Mouse (Mus musculus): ENCODE measurements around the gene Wbp2. TPM values are rescaled to one million over a fixed set of nuclear protein-coding genes. Genes with fewer than 3 reads are reported as not detected.

Gene Wbp2
- 15.3 TPM for polyA plus RNA-seq (2014; fragmentation: Illumina TruSeq; extraction: RNeasy Lipid Tissue Mini Kit (QIAGEN cat#74804); ENCODE audit: low replicate concordance)

DNA sequence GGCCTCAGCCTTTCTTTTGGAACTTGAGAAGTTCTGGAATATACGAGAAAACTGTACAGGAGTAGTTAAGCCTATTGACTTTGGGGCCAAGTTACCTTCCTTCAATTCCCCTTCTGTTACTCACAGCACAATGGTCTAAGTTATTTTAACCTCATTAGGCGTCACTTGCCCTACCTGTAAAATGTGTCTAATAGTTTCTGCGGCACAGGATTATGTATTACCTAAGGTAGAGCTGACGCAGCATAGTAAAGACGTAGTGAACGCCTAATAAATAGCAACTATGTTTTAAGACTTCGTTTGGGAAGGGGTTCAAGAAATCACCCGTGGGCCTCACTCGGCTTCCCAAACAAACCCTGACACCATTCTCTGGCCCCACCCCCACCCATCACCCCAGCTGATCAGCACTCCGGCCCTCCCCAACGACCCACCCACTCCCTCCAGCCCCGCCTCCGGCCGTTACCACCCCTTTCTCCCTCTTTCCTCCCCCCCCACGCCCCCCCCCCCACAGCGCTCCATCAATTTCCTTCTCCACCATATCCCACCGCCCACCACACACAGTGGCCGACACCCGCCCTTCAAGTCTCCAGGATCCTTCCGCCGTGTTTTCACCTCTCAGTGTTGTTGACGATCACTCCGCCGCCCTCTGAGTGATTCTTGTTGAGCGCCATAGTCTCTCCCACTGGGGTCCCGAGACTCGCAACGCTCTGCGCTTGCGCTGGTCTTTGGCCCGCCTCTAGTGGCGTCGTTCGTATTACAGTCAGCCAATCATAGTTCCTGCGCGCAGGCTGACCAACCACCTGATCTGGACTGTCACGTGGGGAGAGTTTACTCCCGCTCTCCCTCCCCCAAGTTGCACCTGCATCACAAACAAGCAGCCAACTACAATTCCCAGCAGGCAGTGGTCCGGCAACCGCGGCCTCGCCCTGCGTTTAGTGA is at the start of gene Wbp2:
TSS of gene Wbp2 (minus strand) at position 738 of the 936 bp plus-strand sequence.

GRCm38 (mm10) chr11:116130488-116131205 is 43.9 kb upstream of the Wbp2 start, which contains the start of gene Trim65:
Trim65 (minus strand) TSS chr11:116131128.

DNA sequence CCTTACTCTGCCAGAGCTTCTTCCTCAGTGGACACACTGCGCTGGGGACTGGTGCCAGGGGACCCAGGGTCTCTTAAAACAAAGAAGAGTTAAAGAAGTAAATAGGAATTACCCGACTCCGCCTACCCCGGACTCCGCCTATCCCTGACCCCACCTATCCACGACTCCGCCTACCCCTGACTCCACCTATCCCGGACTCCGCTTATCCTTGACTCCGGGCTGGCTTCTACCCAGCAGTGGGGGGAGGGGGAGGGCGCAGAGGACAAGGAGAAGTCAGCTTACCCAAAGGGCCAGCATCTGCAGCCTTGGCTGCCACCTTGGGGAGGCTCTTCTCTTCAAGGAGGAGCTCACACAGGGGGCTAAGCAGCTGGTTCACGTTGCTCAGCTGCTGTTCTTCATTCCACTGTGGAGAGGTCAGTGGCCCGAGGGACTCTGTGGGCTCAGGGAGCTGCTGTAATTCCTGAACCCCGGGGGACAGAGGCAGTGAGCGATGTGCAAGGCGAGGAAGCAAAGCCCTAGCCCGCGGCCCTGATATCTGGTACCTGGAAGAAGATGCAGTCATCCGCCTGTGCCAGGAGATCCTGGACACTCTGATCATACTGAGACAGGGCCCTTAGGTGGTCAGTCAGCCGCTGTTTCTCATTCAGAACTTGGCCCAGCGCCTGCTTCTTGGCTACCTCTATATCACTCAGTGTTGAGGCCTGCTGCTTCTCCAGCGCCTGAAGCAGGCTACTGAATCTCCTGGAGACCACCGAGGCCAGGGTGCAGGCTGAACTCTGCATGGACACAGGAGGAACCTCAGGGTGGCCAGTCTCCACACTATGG is 40.6 kb upstream of the Wbp2 start, which contains the start of gene Trim47:
TSS of gene Trim47 (minus strand) at position 55 of the 825 bp plus-strand sequence.

DNA sequence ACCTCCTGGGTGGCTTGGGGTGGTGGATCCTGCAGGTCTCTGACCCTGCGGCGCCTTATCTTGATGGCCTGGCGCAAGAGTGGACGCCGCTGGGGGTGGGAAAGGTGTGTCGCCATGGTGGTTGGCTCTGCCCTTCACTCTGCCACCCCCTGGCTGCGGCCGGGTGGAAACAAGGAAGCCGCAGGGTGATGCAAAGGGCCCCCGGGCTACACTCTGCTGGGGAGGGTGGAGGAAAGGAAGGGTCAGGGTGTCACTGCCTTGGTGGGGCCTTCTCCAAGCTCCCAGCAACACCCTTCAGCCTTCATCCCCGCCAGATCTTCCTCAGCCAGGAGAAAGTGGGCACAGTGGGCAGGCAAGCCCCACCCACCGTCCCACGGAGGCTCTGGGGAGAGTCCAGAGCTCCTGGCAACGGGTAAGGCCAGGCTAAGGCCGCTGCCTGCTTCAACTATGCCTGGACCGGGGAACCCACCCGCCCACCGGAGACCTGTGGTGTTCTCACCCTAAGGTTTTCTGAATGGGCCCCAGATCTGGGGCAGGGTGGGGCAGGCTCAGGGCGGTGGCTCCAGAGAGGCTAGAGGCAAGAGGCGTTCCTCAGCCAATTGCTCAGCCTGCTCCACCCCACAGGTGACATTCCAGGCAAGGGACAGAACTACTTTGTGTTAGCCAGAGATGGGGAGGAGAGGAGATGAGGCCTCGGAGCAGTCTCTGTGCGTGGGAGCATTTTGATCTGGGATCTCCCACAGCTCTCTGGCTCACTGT is 9.2 kb downstream of the Wbp2 start, which contains the start of gene Unc13d:
TSS of gene Unc13d (minus strand) at position 516 of the 759 bp plus-strand sequence.

GRCm38 (mm10) chr11:116030088-116030897 is 56.5 kb downstream of the Wbp2 start, which contains the start of gene Unk:
Unk (plus strand) TSS chr11:116030322.

Other genes with a start within 250 kb of the Wbp2 start
- gene Myo15b, start 228.6 kb downstream of the Wbp2 start, polyA plus RNA-seq (2014; fragmentation: Illumina TruSeq; extraction: RNeasy Lipid Tissue Mini Kit (QIAGEN cat#74804); ENCODE audit: low replicate concordance) = 14.8 TPM
- gene Smim5, start 187.0 kb downstream of the Wbp2 start, polyA plus RNA-seq (2014; fragmentation: Illumina TruSeq; extraction: RNeasy Lipid Tissue Mini Kit (QIAGEN cat#74804); ENCODE audit: low replicate concordance) = not detected
- 1.3 TPM for gene Smim6, start 175.0 kb downstream of the Wbp2 start, polyA plus RNA-seq (2014; fragmentation: Illumina TruSeq; extraction: RNeasy Lipid Tissue Mini Kit (QIAGEN cat#74804); ENCODE audit: low replicate concordance)
- 2.9 TPM for gene Sap30bp, start 153.7 kb downstream of the Wbp2 start, polyA plus RNA-seq (2014; fragmentation: Illumina TruSeq; extraction: RNeasy Lipid Tissue Mini Kit (QIAGEN cat#74804); ENCODE audit: low replicate concordance)
- 1.3 TPM for gene Recql5, start 153.5 kb downstream of the Wbp2 start, polyA plus RNA-seq (2014; fragmentation: Illumina TruSeq; extraction: RNeasy Lipid Tissue Mini Kit (QIAGEN cat#74804); ENCODE audit: low replicate concordance)
- gene Itgb4, start 112.3 kb downstream of the Wbp2 start, polyA plus RNA-seq (2014; fragmentation: Illumina TruSeq; extraction: RNeasy Lipid Tissue Mini Kit (QIAGEN cat#74804); ENCODE audit: low replicate concordance) = 0.26 TPM
- gene Galk1, start 74.3 kb downstream of the Wbp2 start, polyA plus RNA-seq (2014; fragmentation: Illumina TruSeq; extraction: RNeasy Lipid Tissue Mini Kit (QIAGEN cat#74804); ENCODE audit: low replicate concordance) = not detected
- 1,105 TPM for gene H3f3b, start 59.0 kb downstream of the Wbp2 start, polyA plus RNA-seq (2014; fragmentation: Illumina TruSeq; extraction: RNeasy Lipid Tissue Mini Kit (QIAGEN cat#74804); ENCODE audit: low replicate concordance)
- 1.2 TPM for gene Unk, start 56.7 kb downstream of the Wbp2 start, polyA plus RNA-seq (2014; fragmentation: Illumina TruSeq; extraction: RNeasy Lipid Tissue Mini Kit (QIAGEN cat#74804); ENCODE audit: low replicate concordance)
- not detected for gene Unc13d, start 9.0 kb downstream of the Wbp2 start, polyA plus RNA-seq (2014; fragmentation: Illumina TruSeq; extraction: RNeasy Lipid Tissue Mini Kit (QIAGEN cat#74804); ENCODE audit: low replicate concordance)
- 0.56 TPM for gene Trim47, start 40.2 kb upstream of the Wbp2 start, polyA plus RNA-seq (2014; fragmentation: Illumina TruSeq; extraction: RNeasy Lipid Tissue Mini Kit (QIAGEN cat#74804); ENCODE audit: low replicate concordance)
- 6.7 TPM for gene Trim65, start 44.1 kb upstream of the Wbp2 start, polyA plus RNA-seq (2014; fragmentation: Illumina TruSeq; extraction: RNeasy Lipid Tissue Mini Kit (QIAGEN cat#74804); ENCODE audit: low replicate concordance)
- gene Mrpl38, start 51.9 kb upstream of the Wbp2 start, polyA plus RNA-seq (2014; fragmentation: Illumina TruSeq; extraction: RNeasy Lipid Tissue Mini Kit (QIAGEN cat#74804); ENCODE audit: low replicate concordance) = 1.9 TPM
- 2.9 TPM for gene Fbf1, start 81.2 kb upstream of the Wbp2 start, polyA plus RNA-seq (2014; fragmentation: Illumina TruSeq; extraction: RNeasy Lipid Tissue Mini Kit (QIAGEN cat#74804); ENCODE audit: low replicate concordance)
- 1.2 TPM for gene Ten1, start 111.9 kb upstream of the Wbp2 start, polyA plus RNA-seq (2014; fragmentation: Illumina TruSeq; extraction: RNeasy Lipid Tissue Mini Kit (QIAGEN cat#74804); ENCODE audit: low replicate concordance)
- 380 TPM for gene Acox1, start 112.0 kb upstream of the Wbp2 start, polyA plus RNA-seq (2014; fragmentation: Illumina TruSeq; extraction: RNeasy Lipid Tissue Mini Kit (QIAGEN cat#74804); ENCODE audit: low replicate concordance)
- gene Evpl, start 151.1 kb upstream of the Wbp2 start, polyA plus RNA-seq (2014; fragmentation: Illumina TruSeq; extraction: RNeasy Lipid Tissue Mini Kit (QIAGEN cat#74804); ENCODE audit: low replicate concordance) = not detected
- 4.7 TPM for gene Srp68, start 187.2 kb upstream of the Wbp2 start, polyA plus RNA-seq (2014; fragmentation: Illumina TruSeq; extraction: RNeasy Lipid Tissue Mini Kit (QIAGEN cat#74804); ENCODE audit: low replicate concordance)
- gene Galr2, start 193.9 kb upstream of the Wbp2 start, polyA plus RNA-seq (2014; fragmentation: Illumina TruSeq; extraction: RNeasy Lipid Tissue Mini Kit (QIAGEN cat#74804); ENCODE audit: low replicate concordance) = not detected
- gene Exoc7, start 220.2 kb upstream of the Wbp2 start, polyA plus RNA-seq (2014; fragmentation: Illumina TruSeq; extraction: RNeasy Lipid Tissue Mini Kit (QIAGEN cat#74804); ENCODE audit: low replicate concordance) = 2.3 TPM
- gene Foxj1, start 248.4 kb upstream of the Wbp2 start, polyA plus RNA-seq (2014; fragmentation: Illumina TruSeq; extraction: RNeasy Lipid Tissue Mini Kit (QIAGEN cat#74804); ENCODE audit: low replicate concordance) = not detected